Mouse (Mus musculus) liver, postnatal 0 days (tissue): ENCODE measurements around the gene Pld6.

ENCODE experiments used
- CTCF ChIP-seq: sonication (generic); IDR thresholded peaks from 2 replicates; pipeline ENCODE4 v1.5.1; 2016; ENCODE audit warnings: antibody characterized with exemption, low read depth
- EP300 ChIP-seq: IDR thresholded peaks from 2 replicates; pipeline ENCODE4 v1.6.1; 2016; ENCODE audit warnings: antibody characterized with exemption, low read depth, mild to moderate bottlenecking

DNA sequence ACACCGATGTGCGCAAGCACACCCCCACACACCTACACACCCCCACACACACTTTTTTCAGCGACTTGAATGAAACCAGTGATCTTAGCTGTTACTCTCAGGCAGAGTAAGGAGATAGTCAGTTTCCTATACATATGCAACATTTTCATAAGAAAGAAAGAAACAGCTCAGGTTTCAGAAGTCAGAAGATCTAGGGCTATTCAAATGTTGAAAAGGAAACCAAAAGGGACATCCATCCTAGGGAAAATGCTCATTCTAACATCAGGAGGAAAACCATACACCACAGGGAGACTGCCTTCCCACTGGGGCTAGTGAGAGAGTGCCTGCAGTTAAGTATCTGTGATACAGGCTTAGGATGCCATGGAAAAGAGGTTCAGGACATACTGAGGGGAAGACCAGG lies 34.2 kb upstream of the Pld6 start:
- TF ChIP-seq CTCF (no peak), EP300 (no peak)
